Mouse (Mus musculus) ES-CJ7 (cell line): Measurements from ENCODE around the gene Phrf1.

Experiments
- DNase-seq: peaks from one replicate; pipeline ENCODE4 v3.0.0; 2011; ENCODE audit warnings: low read depth, low spot score

Phrf1 gene

GRCm38 (mm10) chr7:141213133-141213532 is 15.5 kb upstream of the Phrf1 start:
- DNase-seq = no peak

GRCm38 (mm10) chr7:141213605-141214235 is 14.9 kb upstream of the Phrf1 start, which contains the start of gene Lmntd2:
Gene Lmntd2, minus strand, starts transcription at chr7:141214080.
- no peak for DNase-seq

- no peak for DNase-seq
Measured at GRCm38 (mm10) chr7:141214310-141214709, 14.3 kb upstream of the Phrf1 start.

- DNase-seq = peak; percentile 99
Measured at GRCm38 (mm10) chr7:141215101-141215879, 13.3 kb upstream of the Phrf1 start, which contains the start of gene Rassf7. Gene Rassf7, plus strand, starts transcription at chr7:141215860.

- peak; percentile 65 for DNase-seq
Measured at GRCm38 (mm10) chr7:141215880-141216733, 12.5 kb upstream of the Phrf1 start.

- no peak for DNase-seq
Measured at GRCm38 (mm10) chr7:141216894-141217293, 11.7 kb upstream of the Phrf1 start.

- DNase-seq = no peak
Measured at GRCm38 (mm10) chr7:141217343-141218013, 11.1 kb upstream of the Phrf1 start.

- no peak for DNase-seq
Measured at GRCm38 (mm10) chr7:141218141-141218540, 10.4 kb upstream of the Phrf1 start.

GRCm38 (mm10) chr7:141218557-141219133 is 9.9 kb upstream of the Phrf1 start:
- DNase-seq = no peak

GRCm38 (mm10) chr7:141219558-141220099 is 9.0 kb upstream of the Phrf1 start:
- peak; percentile 44 for DNase-seq

- no peak for DNase-seq
Measured at GRCm38 (mm10) chr7:141220377-141220776, 8.2 kb upstream of the Phrf1 start.

- peak; percentile 96 for DNase-seq
Measured at GRCm38 (mm10) chr7:141221249-141222125, 7.1 kb upstream of the Phrf1 start.

GRCm38 (mm10) chr7:141222126-141222467 is 6.5 kb upstream of the Phrf1 start:
- DNase-seq = no peak

- DNase-seq = no peak
Measured at GRCm38 (mm10) chr7:141222696-141223215, 5.8 kb upstream of the Phrf1 start.

GRCm38 (mm10) chr7:141226535-141226934 is 2.0 kb upstream of the Phrf1 start:
- DNase-seq = peak; percentile 60

- no peak for DNase-seq
Measured at GRCm38 (mm10) chr7:141227796-141228195, 788 bp upstream of the Phrf1 start.

GRCm38 (mm10) chr7:141229702-141230101 is 1.1 kb downstream of the Phrf1 start:
- no peak for DNase-seq

GRCm38 (mm10) chr7:141230570-141230969 is 2.0 kb downstream of the Phrf1 start:
- no peak for DNase-seq

- DNase-seq = no peak
Measured at GRCm38 (mm10) chr7:141231111-141231510, 2.5 kb downstream of the Phrf1 start.

GRCm38 (mm10) chr7:141231551-141231950 is 3.0 kb downstream of the Phrf1 start:
- DNase-seq = peak; percentile 68
